Mouse (Mus musculus) hindbrain, embryonic 11.5 days (tissue): Measurements from ENCODE around the gene Ypel3. TPM values are rescaled to one million over a fixed set of nuclear protein-coding genes. Genes with fewer than 3 reads are reported as not detected.

Experiments
- ATAC-seq: fragments of 200-750 bp; cut with Nextera tagmentation; 2 replicates; pipeline ENCODE4 v1.8.0; 2017; ENCODE audit warnings: mild to moderate bottlenecking, moderate TSS enrichment, moderate library complexity; ENCODE audit not compliant: low FRiP score
- DNase-seq: peaks from one replicate; pipeline ENCODE4 v3.0.0-alpha.2; 2015; ENCODE audit warnings: low spot score
- H3K27ac ChIP-seq: fragments of 300-500 bp; sonication (generic); 2 replicates; pipeline ENCODE4 v1.5.1; 2014; ENCODE audit warnings: mild to moderate bottlenecking, low read depth, low read length
- H3K27me3 ChIP-seq: fragments of 300-500 bp; sonication (generic); 2 replicates; pipeline ENCODE4 v1.6.1; 2014; ENCODE audit warnings: mild to moderate bottlenecking, low read length, moderate library complexity, mixed read lengths; ENCODE audit not compliant: control insufficient read depth, insufficient read depth
- H3K36me3 ChIP-seq: fragments of 300-500 bp; sonication (generic); 2 replicates; pipeline ENCODE4 v1.6.1; 2014; ENCODE audit warnings: mild to moderate bottlenecking, low read length, moderate library complexity, mixed read lengths; ENCODE audit not compliant: control insufficient read depth, insufficient read depth
- H3K4me1 ChIP-seq: fragments of 300-500 bp; sonication (generic); replicated peaks from 2 replicates; pipeline ENCODE4 v1.6.1; 2014; ENCODE audit warnings: low read length, mixed read lengths; ENCODE audit not compliant: control insufficient read depth, insufficient read depth
- H3K4me2 ChIP-seq: fragments of 300-500 bp; sonication (generic); replicated peaks from 2 replicates; pipeline ENCODE4 v1.6.1; 2014; ENCODE audit warnings: mild to moderate bottlenecking, low read depth, low read length
- H3K4me3 ChIP-seq: fragments of 300-500 bp; sonication (generic); 2 replicates; pipeline ENCODE4 v1.5.1; 2014; ENCODE audit warnings: low read depth, low read length
- H3K9ac ChIP-seq: fragments of 300-500 bp; sonication (generic); 2 replicates; pipeline ENCODE4 v1.6.1; 2014; ENCODE audit warnings: low read depth, low read length
- H3K9me3 ChIP-seq: fragments of 300-500 bp; sonication (generic); 2 replicates; pipeline ENCODE4 v1.6.1; 2016; ENCODE audit warnings: low read length; ENCODE audit not compliant: control insufficient read depth
- WGBS: fragments of 180-500 bp; shearing (Covaris S2); extraction: QIAGEN DNeasy Blood & Tissue Kit; methylation state at CpG from one replicate; pipeline ENCODE4 v1.1.7; 2014; 5-methylcytosine and 5-hydroxymethylcytosine counted together
- polyA plus RNA-seq: library from polyadenylated mRNA; unstranded; fragments of >200 nt; fragmentation: Nextera tagmentation; extraction: Ambion mirVana; gene quantifications from 2 replicates; pipeline ENCODE4 v1.2.1, GENCODE M21; 2014

Gene Ypel3
- polyA plus RNA-seq, 1 experiment from 2014 or later, result 114 TPM

GRCm38 (mm10) chr7:126809723-126810369 lies 33.1 kb downstream of the Ypel3 start:
- H3K4me2 ChIP-seq, result peak overlapping the region; percentile 85; the same call in 1 of the 2 replicates
- H3K4me1 ChIP-seq, result peaks cover 9% of the 10 kb centered on the region
- no peaks in the 10 kb centered on the region for H3K9me3 ChIP-seq
- no peak for ATAC-seq
- H3K4me3 ChIP-seq, result no peak overlapping the region
- H3K9ac ChIP-seq, result no peak overlapping the region; the same call in 1 of the 2 replicates
- H3K27me3 ChIP-seq, result no peaks in the 10 kb centered on the region
- WGBS, result 74% methylated on average over 5 of the region's 5 CpGs
- H3K27ac ChIP-seq, result no peak overlapping the region
- DNase-seq, result no peak
- H3K36me3 ChIP-seq, result peaks cover 2% of the 10 kb centered on the region; the same call in 1 of the 2 replicates

- Histone ChIP-seq H3K4me3 (no peak overlapping the region), H3K4me1 (no peaks in the 10 kb centered on the region), H3K27me3 (no peaks in the 10 kb centered on the region), H3K4me2 (no peak overlapping the region), H3K27ac (no peak overlapping the region), H3K36me3 (no peaks in the 10 kb centered on the region), H3K9me3 (no peaks in the 10 kb centered on the region), H3K9ac (no peak overlapping the region)
- 51% methylated on average over 8 of the region's 8 CpGs for WGBS
- no peak for DNase-seq
- no peak for ATAC-seq
Measured at GRCm38 (mm10) chr7:126815726-126816222, 39.0 kb downstream of the Ypel3 start.

GRCm38 (mm10) chr7:126816494-126816893 lies 39.7 kb downstream of the Ypel3 start:
- ATAC-seq (no peak), DNase-seq (no peak)
- Histone ChIP-seq H3K9ac (no peak overlapping the region), H3K9me3 (no peaks in the 10 kb centered on the region), H3K36me3 (no peaks in the 10 kb centered on the region), H3K4me2 (no peak overlapping the region), H3K27me3 (no peaks in the 10 kb centered on the region), H3K4me3 (no peak overlapping the region), H3K4me1 (no peaks in the 10 kb centered on the region), H3K27ac (no peak overlapping the region)
- WGBS, result 89% methylated on average over 8 of the region's 8 CpGs

DNA sequence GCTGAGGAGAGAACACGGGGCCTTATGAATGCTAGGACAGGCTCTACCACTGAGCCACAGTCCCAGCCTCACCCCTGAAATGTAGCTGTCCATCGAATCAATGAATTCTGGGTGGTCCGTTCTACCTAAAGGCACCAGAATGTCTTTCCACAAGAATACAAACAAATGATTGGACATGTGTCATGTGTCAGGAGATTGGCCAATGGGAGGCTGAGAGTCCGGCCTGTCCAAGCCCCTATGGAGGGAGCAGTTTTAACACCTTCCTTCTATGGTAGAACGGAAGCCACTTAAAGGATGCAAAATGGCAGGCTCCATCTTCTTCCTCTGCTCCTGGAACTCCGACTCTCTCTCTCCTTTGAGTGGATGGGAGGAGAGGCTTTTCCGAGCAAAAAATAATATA lies 40.8 kb downstream of the Ypel3 start:
- H3K27ac ChIP-seq, result no peak overlapping the region
- no peaks in the 10 kb centered on the region for H3K36me3 ChIP-seq
- H3K4me2 ChIP-seq, result no peak overlapping the region
- WGBS, result 85% methylated on average over 7 of the region's 7 CpGs
- H3K4me1 ChIP-seq, result no peaks in the 10 kb centered on the region; the same call in 1 of the 2 replicates
- DNase-seq (no peak), ATAC-seq (no peak)
- no peak overlapping the region for H3K4me3 ChIP-seq
- no peak overlapping the region for H3K9ac ChIP-seq
- no peaks in the 10 kb centered on the region for H3K9me3 ChIP-seq
- H3K27me3 ChIP-seq, result no peaks in the 10 kb centered on the region

GRCm38 (mm10) chr7:126818818-126819217 lies 42.1 kb downstream of the Ypel3 start:
- no peak for DNase-seq
- Histone ChIP-seq H3K4me3 (no peak overlapping the region), H3K4me1 (no peaks in the 10 kb centered on the region; the same call in 1 of the 2 replicates), H3K9me3 (no peaks in the 10 kb centered on the region), H3K9ac (no peak overlapping the region), H3K27ac (no peak overlapping the region), H3K27me3 (no peaks in the 10 kb centered on the region; the same call in 1 of the 2 replicates), H3K4me2 (no peak overlapping the region), H3K36me3 (no peaks in the 10 kb centered on the region)
- no peak for ATAC-seq
- WGBS, result 25% methylated on average over 1 of the region's 1 CpGs

DNA sequence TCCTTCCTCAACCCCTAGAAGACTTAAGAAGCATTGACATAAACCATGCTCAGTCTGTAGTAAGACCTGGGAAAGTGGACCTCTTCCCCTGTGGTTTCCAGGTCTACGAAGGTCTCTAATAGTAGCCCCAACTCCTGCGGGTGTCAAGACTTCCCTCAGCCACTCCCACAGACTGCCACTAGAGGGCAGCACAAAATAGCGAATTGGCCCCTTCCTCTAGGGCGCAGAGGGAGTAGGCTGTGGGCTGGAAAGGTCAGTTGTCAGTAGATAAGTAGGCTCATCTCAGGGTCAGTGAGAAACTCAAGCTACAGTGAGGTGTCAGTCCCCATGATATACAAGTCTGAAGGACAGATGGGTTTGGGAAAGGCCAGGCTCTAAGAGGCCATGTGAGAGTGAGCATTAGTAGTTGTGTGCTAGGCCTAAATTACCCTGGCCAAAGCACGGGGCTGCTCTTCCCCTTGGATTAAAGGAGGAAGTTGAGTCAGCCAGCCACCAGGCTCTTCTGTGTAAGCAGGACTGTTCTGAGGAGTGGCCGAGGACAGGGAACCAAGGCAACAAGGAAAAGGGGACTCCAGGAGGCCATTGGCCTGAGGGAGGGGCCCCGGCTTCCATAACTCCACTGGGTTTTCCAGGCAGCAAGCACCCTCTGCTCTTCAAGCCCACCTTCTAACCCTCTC lies 45.2 kb downstream of the Ypel3 start:
- Histone ChIP-seq H3K27ac (peak overlapping the region; percentile 79), H3K4me2 (no peak overlapping the region), H3K4me3 (no peak overlapping the region), H3K9ac (no peak overlapping the region), H3K9me3 (no peaks in the 10 kb centered on the region), H3K27me3 (no peaks in the 10 kb centered on the region; the same call in 1 of the 2 replicates), H3K36me3 (no peaks in the 10 kb centered on the region), H3K4me1 (no peaks in the 10 kb centered on the region; the same call in 1 of the 2 replicates)
- WGBS, result 27% methylated on average over 7 of the region's 7 CpGs
- ATAC-seq (peak; percentile 42; the same call in 1 of the 2 replicates), DNase-seq (peak; percentile 94)

- H3K27ac ChIP-seq, result peak overlapping the region; percentile 79
Measured at GRCm38 (mm10) chr7:126822741-126823140, 46.0 kb downstream of the Ypel3 start.

GRCm38 (mm10) chr7:126823202-126823711 lies 46.5 kb downstream of the Ypel3 start:
- Histone ChIP-seq H3K36me3 (no peaks in the 10 kb centered on the region), H3K9ac (peak overlapping the region; percentile 76), H3K4me3 (peak overlapping the region; percentile 56), H3K4me2 (peak overlapping the region; percentile 83), H3K4me1 (no peaks in the 10 kb centered on the region; the same call in 1 of the 2 replicates), H3K27ac (peak overlapping the region; percentile 79), H3K27me3 (no peaks in the 10 kb centered on the region; the same call in 1 of the 2 replicates), H3K9me3 (no peaks in the 10 kb centered on the region)
- WGBS, result 4% methylated on average over 12 of the region's 19 CpGs
- ATAC-seq, result peak; percentile 82
- DNase-seq, result peak; percentile 62

More at GRCm38 (mm10) chr7:126822741-126823140, 46.0 kb downstream of the Ypel3 start:
- no peaks in the 10 kb centered on the region; the same call in 1 of the 2 replicates for H3K4me1 ChIP-seq
- H3K4me2 ChIP-seq, result peak overlapping the region; percentile 83
- DNase-seq, result no peak
- peak overlapping the region; percentile 76 for H3K9ac ChIP-seq
- no peaks in the 10 kb centered on the region; the same call in 1 of the 2 replicates for H3K27me3 ChIP-seq
- no peaks in the 10 kb centered on the region for H3K9me3 ChIP-seq
- peak overlapping the region; percentile 56 for H3K4me3 ChIP-seq
- ATAC-seq, result peak; percentile 25
- H3K36me3 ChIP-seq, result no peaks in the 10 kb centered on the region
- 8% methylated on average over 9 of the region's 9 CpGs for WGBS
